Mouse (Mus musculus): Measurements from ENCODE around the gene Fstl1. TPM values are rescaled to one million over a fixed set of nuclear protein-coding genes. Genes with fewer than 3 reads are reported as not detected.

The Fstl1 gene
- total and polyA plus RNA-seq, 3 experiments: 0.08 to 0.35 TPM; not detected in 1

GRCm38 (mm10) chr16:37732023-37732761 is 44.5 kb upstream of the Fstl1 start:
- no peak overlapping the region for H3K9ac ChIP-seq (ENCODE audit: control insufficient read depth, low read depth, low read length, poor library complexity, severe bottlenecking)
- no peak for TF ChIP-seq TBP (IDR thresholded peaks at IDR 0.05; ENCODE audit: low read depth, low read length)
- TF ChIP-seq ETS1 (IDR thresholded peaks at IDR 0.05; ENCODE audit: low read depth, low read length): no peak
- TF ChIP-seq BHLHE40 (IDR thresholded peaks at IDR 0.05; ENCODE audit: borderline replicate concordance, low read depth, low read length): no peak
- no peak for TF ChIP-seq NRF1 (IDR thresholded peaks at IDR 0.05; ENCODE audit: insufficient read depth, low read depth, low read length, poor library complexity, severe bottlenecking)
- TF ChIP-seq MAFK (IDR thresholded peaks at IDR 0.05; ENCODE audit: borderline replicate concordance, low read depth, low read length): no peak
- TF ChIP-seq MYB (IDR thresholded peaks at IDR 0.05; ENCODE audit: low read depth, low read length): no peak
- no peak for TF ChIP-seq ZKSCAN1 (IDR thresholded peaks at IDR 0.05; ENCODE audit: low read depth, low read length)
- no peak for TF ChIP-seq TCF12 (IDR thresholded peaks at IDR 0.05; ENCODE audit: low read depth, low read length)
- TF ChIP-seq ELF1 (IDR thresholded peaks at IDR 0.05; ENCODE audit: low read depth, low read length): no peak
- no peak for TF ChIP-seq CTCF (IDR thresholded peaks at IDR 0.05 in 2 of 3, conservative IDR thresholded peaks at IDR 0.05 in 1 of 3; ENCODE audit: control insufficient read depth in 1 of 3, insufficient read depth in 1 of 3, low read depth in 2 of 3, low read length in 3 of 3, poor library complexity in 1 of 3, severe bottlenecking in 1 of 3)
- no peak for TF ChIP-seq UBTF (IDR thresholded peaks at IDR 0.05; ENCODE audit: borderline replicate concordance, insufficient read depth, low read depth, low read length)
- TF ChIP-seq CHD2 (IDR thresholded peaks at IDR 0.05; ENCODE audit: low read length): no peak
- TF ChIP-seq POLR2AphosphoS2 (IDR thresholded peaks at IDR 0.05; ENCODE audit: low read length): no peak
- no peak for TF ChIP-seq KAT2A (conservative IDR thresholded peaks at IDR 0.05; ENCODE audit: low read depth, low read length)
- TF ChIP-seq MEF2A (IDR thresholded peaks at IDR 0.05; ENCODE audit: extremely low read depth, insufficient replicate concordance, low read depth, low read length, poor library complexity, severe bottlenecking): no peak
- no peak for TF ChIP-seq ZMIZ1 (IDR thresholded peaks at IDR 0.05; ENCODE audit: low read depth, low read length)
- TF ChIP-seq RAD21 (IDR thresholded peaks at IDR 0.05; ENCODE audit: low read depth, low read length): no peak
- no peak for TF ChIP-seq CHD1 (IDR thresholded peaks at IDR 0.05; ENCODE audit: low read depth, low read length)
- no peak for TF ChIP-seq MAX (IDR thresholded peaks at IDR 0.05; ENCODE audit: low read length)
- TF ChIP-seq TAL1 (IDR thresholded peaks at IDR 0.05; ENCODE audit: low read length): no peak
- H3K79me2 ChIP-seq (ENCODE audit: control insufficient read depth, insufficient read depth, low read length, poor library complexity): no peaks in the 10 kb centered on the region
- H3K36me3 ChIP-seq (ENCODE audit: control insufficient read depth in 1 of 2, insufficient read depth in 2 of 2, low read length in 2 of 2): peaks cover 0 to 17% of the 10 kb centered on the region in 2 experiments; a peak in 2 of 4 replicates
- H3K4me3 ChIP-seq (ENCODE audit: control insufficient read depth in 1 of 2, insufficient read depth in 1 of 2, low read depth in 2 of 2, low read length in 2 of 2): no peak overlapping the region
- DNase-seq (ENCODE audit: low read depth, low spot score): no peak
- H3K27ac ChIP-seq (ENCODE audit: control insufficient read depth, low read depth, low read length): no peak overlapping the region
- peaks cover 2 to 23% of the 10 kb centered on the region in 2 experiments; a peak in 3 of 4 replicates for H3K4me1 ChIP-seq (ENCODE audit: control insufficient read depth in 1 of 2, insufficient read depth in 2 of 2, low read length in 2 of 2)
- peaks cover 2% of the 10 kb centered on the region in 2 experiments; a peak in 2 of 4 replicates for H3K27me3 ChIP-seq (ENCODE audit: control insufficient read depth in 1 of 2, insufficient read depth in 2 of 2, low read length in 2 of 2)
- H3K9me3 ChIP-seq (replicated peaks; ENCODE audit: insufficient read depth, low read length): no peaks in the 10 kb centered on the region

Measured in MEL (cell line).